Mouse (Mus musculus): Measurements from ENCODE around the gene Ing1.

The Ing1 gene
- long read RNA-seq, experiment 1, transcript Ing1-202 (2 exons, 1,971 nt), result major isoform, 16 of 22 reads
- long read RNA-seq, experiment 1, partial matches to known transcripts, result 0 of 22 reads
- long read RNA-seq, experiment 1, other reads (novel, unspliced or antisense), result 0 of 22 reads
- long read RNA-seq, experiment 2, transcript Ing1-202 (2 exons, 1,971 nt), result major isoform, 19 of 21 reads
- long read RNA-seq, experiment 2, partial matches to known transcripts, result 0 of 21 reads
- long read RNA-seq, experiment 2, other reads (novel, unspliced or antisense), result 0 of 21 reads

- intact Hi-C loops (cut with DNase I), result loop anchor here (5.0 kb wide), 2 partner anchors 62 to 82 kb away; partner anchors contain the start of gene Ankrd10
These were observed at the start of gene Ing1 for GRCm38 (mm10) chr8:11554799-11555719. TSS of gene Ing1 (plus strand) at chr8:11555571.

DNA sequence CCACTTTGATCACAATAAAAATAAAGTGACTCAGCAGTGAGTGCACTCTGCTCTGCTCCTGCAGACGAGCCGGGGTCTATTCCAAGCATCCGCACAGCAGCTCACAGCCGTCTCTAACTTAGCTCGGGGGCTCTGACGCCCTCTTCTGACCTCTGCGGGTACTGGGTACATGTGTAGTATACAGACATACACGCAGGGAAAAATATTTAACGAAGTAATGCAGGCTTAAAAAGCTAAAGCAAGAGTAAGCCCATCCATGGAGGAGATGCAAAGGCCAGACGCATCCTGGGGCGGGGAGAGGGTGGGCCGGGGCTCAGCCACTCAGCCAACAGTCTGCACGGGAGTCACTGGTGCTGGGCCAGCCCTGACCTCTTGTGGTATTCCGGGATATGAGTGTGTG, 49.3 kb upstream of the Ing1 start:
- intact Hi-C loops (cut with DNase I), result loop anchor here (2.0 kb wide), 1 partner anchor 109 kb away; no protein-coding TSS in a partner anchor

- intact Hi-C loops (cut with DNase I), result loop anchor here (2.0 kb wide), 1 partner anchor 108 kb away; no protein-coding TSS in a partner anchor
These were observed 48.6 kb upstream of the Ing1 start for GRCm38 (mm10) chr8:11506802-11507201.

- intact Hi-C loops (cut with DNase I), result no loop called here
These were observed 46.5 kb upstream of the Ing1 start for GRCm38 (mm10) chr8:11508880-11509279.

DNA sequence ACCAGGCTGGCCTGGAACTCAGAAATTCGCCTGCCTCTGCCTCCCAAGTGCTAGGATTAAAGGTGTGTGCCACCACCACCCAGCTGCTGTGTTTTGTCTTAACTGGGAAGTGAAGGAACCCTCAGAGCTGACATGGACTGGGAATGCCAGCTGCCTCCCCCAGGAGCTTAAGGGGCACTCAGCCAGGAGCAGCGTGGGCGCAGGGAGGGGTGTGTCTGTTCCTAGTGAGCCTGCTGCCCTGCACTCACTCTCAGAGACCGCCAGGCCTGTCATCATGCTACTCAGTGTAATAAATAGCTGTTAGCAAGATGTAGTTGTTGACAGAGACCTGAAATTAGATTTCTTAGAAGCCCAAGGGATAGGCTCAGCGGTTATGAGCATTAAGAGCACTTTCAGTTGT, 44.4 kb upstream of the Ing1 start:
- intact Hi-C loops (cut with DNase I), result no loop called here

DNA sequence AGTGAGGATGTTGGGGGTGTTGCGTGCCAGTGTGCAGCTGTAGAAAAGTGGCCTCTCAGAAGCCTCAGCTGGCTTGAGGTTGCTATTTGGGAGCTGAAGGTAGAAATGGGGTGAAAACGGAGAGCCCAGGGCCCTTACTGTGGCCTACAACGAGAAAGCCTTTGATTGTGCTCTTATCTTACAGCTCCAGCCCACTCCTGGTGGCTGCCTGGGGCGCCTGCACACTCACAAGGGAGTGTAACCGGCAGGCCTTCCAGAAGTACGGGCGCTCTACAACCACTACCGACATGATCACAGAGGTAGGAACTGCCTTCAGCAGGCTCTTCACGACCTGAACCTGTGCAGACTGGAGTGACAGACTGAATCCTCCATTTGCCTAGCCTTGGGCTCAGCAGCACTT, 42.7 kb upstream of the Ing1 start:
- intact Hi-C loops (cut with DNase I), result no loop called here

GRCm38 (mm10) chr8:11513247-11513646, 42.1 kb upstream of the Ing1 start:
- intact Hi-C loops (cut with DNase I), result no loop called here

DNA sequence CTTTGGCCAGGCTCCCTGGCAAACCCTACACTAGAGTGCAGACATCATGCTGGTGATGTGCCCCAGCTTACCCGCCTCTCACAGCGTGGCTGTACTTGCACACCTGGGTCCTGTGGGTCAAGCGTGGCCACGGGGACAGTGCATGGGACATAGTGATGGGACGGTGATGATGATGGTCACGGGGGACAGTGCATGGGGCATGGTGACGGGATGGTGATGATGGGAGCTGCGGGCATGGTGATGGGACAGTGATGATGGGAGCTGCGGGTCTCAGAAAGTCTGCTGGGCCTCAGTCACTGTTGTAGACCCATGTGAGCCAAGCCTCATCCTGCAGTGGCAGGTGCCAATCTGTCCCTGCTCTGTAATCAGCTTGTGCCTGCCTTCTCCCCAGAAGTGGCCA, 39.1 kb upstream of the Ing1 start:
- intact Hi-C loops (cut with DNase I), result no loop called here

DNA sequence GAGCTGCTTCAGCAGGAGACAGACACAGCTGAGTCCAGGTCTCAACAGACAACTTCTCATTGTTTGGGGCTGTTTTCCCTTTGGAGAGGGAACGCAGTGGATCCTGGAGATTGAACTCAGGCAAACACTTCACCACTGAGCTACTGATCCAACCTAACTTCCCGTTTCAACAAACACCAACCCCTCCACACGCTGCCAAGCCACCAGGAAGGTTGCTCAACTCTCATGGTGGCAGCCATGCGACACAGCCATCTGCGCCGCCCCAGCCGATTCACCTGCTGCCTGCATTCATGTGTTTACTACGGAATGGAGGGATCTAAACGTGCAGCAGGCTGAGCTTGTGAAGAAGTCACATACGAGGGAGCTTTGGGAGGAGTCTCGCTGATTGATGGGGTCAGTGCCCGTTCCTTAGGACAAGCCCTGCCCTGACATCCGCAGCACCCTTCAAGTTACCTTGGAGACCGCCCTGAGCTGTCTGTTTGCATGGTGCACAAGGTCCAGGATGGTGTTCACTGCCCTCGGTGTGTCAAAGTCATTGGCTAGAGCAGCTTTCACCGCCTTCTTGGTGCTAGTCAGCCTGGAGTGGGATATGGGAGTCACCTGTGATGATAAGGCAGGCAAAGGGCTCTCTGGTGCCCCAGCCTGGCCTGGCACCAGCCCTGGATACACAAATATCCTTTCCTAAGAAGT, 37.9 kb upstream of the Ing1 start:
- intact Hi-C loops (cut with DNase I), result no loop called here

GRCm38 (mm10) chr8:11518056-11518396, 37.3 kb upstream of the Ing1 start:
- intact Hi-C loops (cut with DNase I), result no loop called here

- intact Hi-C loops (cut with DNase I), result no loop called here
These were observed 36.7 kb upstream of the Ing1 start for GRCm38 (mm10) chr8:11518676-11519075.

DNA sequence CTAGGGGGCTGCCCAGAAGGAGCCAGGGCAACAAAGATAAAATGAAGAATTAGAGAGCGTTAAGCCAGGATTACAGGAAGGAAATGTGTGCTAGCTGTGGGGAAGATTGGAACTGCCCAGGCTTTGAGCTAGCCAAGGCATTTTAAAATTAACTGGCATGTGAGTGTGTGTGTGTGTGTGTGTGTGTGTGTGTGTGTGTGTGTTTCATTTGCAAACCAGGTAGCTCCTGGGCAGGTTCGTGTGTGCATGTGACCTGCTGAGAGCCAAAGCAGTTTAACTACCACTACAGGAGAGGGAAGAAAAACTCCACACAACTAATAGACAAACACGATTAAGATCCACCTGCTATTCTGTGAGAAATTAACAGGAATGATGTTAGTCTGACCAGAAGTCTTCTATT, 32.0 kb upstream of the Ing1 start:
- intact Hi-C loops (cut with DNase I), result no loop called here

DNA sequence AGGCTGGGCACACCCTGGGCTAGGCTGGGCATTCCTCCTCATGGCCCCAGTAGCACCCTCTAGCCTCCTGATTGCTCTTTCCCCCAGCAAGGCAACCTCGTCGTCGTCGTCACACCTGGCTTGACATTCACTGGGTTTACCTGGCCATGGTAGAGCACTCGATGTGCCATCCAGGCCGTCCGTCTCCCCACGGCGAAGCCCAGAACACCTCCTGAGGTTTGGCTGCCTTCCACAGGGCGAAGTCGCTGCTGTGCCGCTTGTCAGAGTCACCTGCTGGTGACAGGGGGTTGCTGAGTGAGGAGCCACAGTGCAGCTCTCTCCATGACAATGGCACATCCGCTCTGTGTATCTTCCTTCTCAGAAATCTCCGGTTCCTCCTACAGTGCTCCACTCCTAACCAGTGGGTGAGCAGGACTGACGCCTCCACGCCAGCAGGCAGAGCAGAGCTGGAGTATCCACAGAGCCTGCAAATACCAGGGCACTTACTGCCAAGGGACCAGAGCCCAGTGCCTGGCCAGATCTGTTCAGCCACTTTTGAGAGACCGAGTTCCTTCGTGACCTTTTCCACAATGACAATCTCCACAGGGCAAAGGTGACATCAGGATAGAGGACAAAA, 25.1 kb upstream of the Ing1 start:
- intact Hi-C loops (cut with DNase I), result no loop called here

DNA sequence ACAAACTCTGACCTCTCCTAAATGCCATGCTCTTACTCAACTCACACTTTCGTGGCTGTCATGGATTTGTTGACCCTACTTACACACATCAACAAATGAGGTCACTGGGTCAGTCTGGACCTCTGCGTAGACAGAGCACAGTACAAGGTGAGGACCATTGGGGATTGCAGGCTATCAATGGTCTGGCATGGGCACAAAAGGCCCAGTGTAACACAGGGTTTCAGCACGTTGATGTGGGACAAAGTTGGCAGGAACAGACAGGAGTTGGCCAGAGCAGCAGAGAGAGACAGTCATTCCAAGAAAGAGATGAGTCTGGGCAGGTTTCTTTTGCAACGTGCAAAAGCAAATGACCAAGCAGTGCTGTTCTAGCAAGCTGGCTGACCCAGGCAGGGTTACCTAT, 24.5 kb upstream of the Ing1 start:
- intact Hi-C loops (cut with DNase I), result no loop called here

DNA sequence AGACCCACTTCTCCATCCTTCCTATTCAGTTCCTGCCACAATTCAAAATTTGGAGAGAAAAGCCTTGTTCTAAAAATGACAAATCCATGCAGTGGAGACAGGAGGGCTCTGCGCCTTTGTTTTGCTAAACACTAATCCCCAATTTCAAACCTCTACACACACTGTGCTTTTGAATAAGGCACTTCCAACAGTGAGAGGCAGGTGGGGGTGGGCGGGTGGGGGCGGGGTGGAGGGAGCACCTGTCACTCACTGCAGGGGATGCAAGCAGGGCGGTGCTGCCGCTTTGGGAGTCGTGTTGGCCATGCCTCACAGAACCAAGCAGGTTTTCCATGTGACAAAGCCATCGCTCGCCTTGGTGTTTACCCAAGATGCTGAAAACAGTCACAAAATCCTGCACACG, 20.9 kb upstream of the Ing1 start:
- intact Hi-C loops (cut with DNase I), result no loop called here

DNA sequence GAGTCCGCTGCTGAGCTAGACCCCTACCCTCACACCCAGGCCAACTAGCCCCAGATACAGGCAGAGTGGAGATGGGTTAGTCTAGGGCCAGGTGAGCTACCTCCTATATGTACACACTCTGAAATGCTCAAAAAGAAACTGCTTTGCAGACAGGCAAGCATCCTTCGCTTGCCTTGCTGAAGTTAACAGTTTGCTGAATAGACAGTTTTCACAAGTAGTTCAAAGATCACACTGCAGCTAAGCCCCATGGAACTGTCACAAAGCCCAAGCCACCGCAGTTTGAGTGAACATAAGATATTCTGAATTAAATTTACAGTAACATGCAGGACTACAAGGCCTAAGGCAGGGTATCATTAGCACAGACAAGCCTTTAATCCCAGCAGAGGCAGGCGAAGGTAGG, 16.3 kb upstream of the Ing1 start:
- intact Hi-C loops (cut with DNase I), result no loop called here

DNA sequence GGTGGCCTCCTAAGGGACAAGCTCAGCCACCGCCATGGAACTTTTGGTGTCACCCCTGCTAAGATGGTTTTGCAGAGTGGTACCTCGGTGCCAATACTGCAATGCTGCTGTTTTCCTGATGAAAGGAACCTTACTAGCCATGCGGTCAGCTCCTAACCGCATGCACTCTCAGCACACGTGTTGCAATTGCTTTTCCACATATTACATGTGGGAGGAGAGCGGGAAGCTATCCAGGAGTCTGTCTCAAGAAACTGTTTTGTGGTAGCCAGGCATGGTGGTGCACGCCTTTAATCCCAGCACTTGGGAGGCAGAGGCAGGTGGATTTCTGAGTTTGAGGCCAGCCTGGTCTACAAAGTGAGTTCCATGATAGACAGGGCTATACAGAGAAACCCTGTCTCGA, 15.2 kb upstream of the Ing1 start:
- intact Hi-C loops (cut with DNase I), result no loop called here

- intact Hi-C loops (cut with DNase I), result no loop called here
These were observed 13.3 kb upstream of the Ing1 start for GRCm38 (mm10) chr8:11542031-11542430.

DNA sequence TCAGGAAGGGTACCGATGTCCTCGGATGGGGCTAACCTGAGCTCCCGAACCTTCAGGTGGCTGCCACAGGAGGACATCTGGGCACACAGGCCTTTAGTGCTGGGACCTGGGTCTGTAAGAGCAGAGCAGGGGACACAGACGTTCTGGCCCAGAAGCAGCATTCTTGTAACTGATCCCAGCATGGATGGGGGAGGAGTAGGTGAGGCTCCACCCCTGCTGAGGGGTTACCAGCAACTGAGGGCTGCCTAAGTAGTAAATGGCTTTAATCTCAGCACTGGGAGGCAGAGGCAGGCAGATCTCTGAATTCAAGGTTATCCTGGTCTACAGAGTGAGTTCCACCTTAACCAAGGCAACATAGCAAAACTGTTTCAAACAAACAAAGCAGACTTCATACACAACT, 12.5 kb upstream of the Ing1 start:
- intact Hi-C loops (cut with DNase I), result no loop called here

DNA sequence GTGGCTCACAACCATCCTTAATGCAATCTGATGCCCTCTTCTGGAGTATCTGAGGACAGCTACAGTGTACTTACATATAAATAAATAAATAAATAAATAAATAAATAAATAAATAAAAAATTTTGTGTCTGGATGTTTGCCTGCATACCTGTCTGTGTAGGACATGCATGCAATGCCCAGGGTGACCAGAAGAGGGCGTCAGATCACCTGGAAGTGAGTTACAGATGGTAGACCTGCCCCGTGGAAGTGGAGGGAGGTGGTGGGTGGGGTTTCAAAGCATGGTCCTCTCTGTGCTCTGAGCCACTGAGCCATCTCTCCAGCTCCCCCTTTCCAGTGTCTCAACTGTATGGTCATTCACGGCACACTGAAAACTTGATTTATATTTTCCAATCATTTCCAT, 11.0 kb upstream of the Ing1 start:
- intact Hi-C loops (cut with DNase I), result loop anchor here (2.0 kb wide), 2 partner anchors 58 to 156 kb away; partner anchors contain the start of gene 1700016D06Rik

- intact Hi-C loops (cut with DNase I), result no loop called here
These were observed 8.3 kb upstream of the Ing1 start for GRCm38 (mm10) chr8:11547063-11547462.
